ENCODE assay signal across 18 mouse cellular contexts in genomic region chr10:122756879-122757530, GRCm38 (mm10).
A peak's percentile ranks its signal among the peaks of the same experiment; 100 is the strongest.
DNase-seq lines count a peak whose midpoint lies in the region; ATAC-seq and TF ChIP-seq lines count a peak whose summit lies in the region.
"Had no signal": no experiment of that assay in that cellular context is flagged by ENCODE, and none has a peak within 500 bp of the region (broad histone marks: within the 10 kb centered on the region; RNA-seq: fewer than 3 reads in every experiment).

No protein-coding gene starts in this region.

- ATAC-seq in heart, postnatal 0 days (ENCODE audit: insufficient read depth, low read depth), result no peak
- no peak for ATAC-seq in lung, embryonic 14.5 days (ENCODE audit: insufficient read depth)
- no peak for ATAC-seq in stomach, postnatal 0 days (ENCODE audit: low FRiP score, low TSS enrichment)
- ATAC-seq: forebrain, embryonic 16.5 days had no signal

- dilution Hi-C loops in CH12.LX (cut with MboI; ENCODE audit: extremely low pct_ligation_motif_present, extremely low pct_unique_long_range_greater_than_20kb, low sequenced_read_pairs), result no loop called here

- in situ Hi-C loops in CH12.LX (cut with MboI; ENCODE audit: low pct_ligation_motif_present, low pct_unique_long_range_greater_than_20kb, low sequenced_read_pairs), result no loop called here

- no peak for TF ChIP-seq RAD21 in CH12.LX (IDR thresholded peaks at IDR 0.05; ENCODE audit: low read depth, low read length)

- DNase-seq in heart, postnatal 0 days (ENCODE audit: low spot score), result no peak
- DNase-seq in heart, postnatal 10 days, result no peak
- DNase-seq in lung, embryonic 14.5 days, result no peak
- no peak for DNase-seq in lung, postnatal 14 days
- no peak for DNase-seq in CH12.LX (ENCODE audit: extremely low read depth)
- DNase-seq in embryonic facial prominence, embryonic 10.5 days (ENCODE audit: low spot score), result peak; percentile 20
- no peak for DNase-seq in stomach, postnatal 0 days (ENCODE audit: low spot score)
- no peak for DNase-seq in layer of hippocampus, adult 8-10 months (ENCODE audit: low spot score in 2 of 2)
- DNase-seq: cerebellum, adult 11 months; cerebellum, postnatal 14 days; lung, postnatal 10 days; right cerebral cortex, postnatal 25 days had no signal

- no peaks in the 10 kb centered on the region for H3K27me3 ChIP-seq in heart, postnatal 0 days (ENCODE audit: control insufficient read depth, insufficient read depth, low read length)
- no peaks in the 10 kb centered on the region for H3K27me3 ChIP-seq in lung, embryonic 14.5 days (ENCODE audit: insufficient read depth, low read length)
- H3K27me3 ChIP-seq in CH12.LX (replicated peaks), result peaks cover 2% of the 10 kb centered on the region
- H3K27me3 ChIP-seq in embryonic facial prominence, embryonic 10.5 days (replicated peaks; ENCODE audit: low read depth, poor library complexity, severe bottlenecking), result 0 out of 2 replicates have a peak, but pooled peaks cover 4% of the 10 kb centered on the region
- H3K27me3 ChIP-seq in stomach, postnatal 0 days (ENCODE audit: control insufficient read depth, insufficient read depth, low read length), result no peaks in the 10 kb centered on the region
- H3K27me3 ChIP-seq: heart, embryonic 13.5 days; neural tube, embryonic 13.5 days had no signal

- H3K36me3 ChIP-seq in heart, postnatal 0 days (replicated peaks; ENCODE audit: control insufficient read depth, insufficient read depth, low read length), result no peaks in the 10 kb centered on the region
- no peaks in the 10 kb centered on the region for H3K36me3 ChIP-seq in lung, embryonic 14.5 days (ENCODE audit: insufficient read depth)
- no peaks in the 10 kb centered on the region for H3K36me3 ChIP-seq in CH12.LX (replicated peaks in 1 of 2; ENCODE audit: control insufficient read depth in 1 of 2, insufficient read depth in 1 of 2, low read length in 1 of 2)
- no peaks in the 10 kb centered on the region for H3K36me3 ChIP-seq in embryonic facial prominence, embryonic 10.5 days (replicated peaks)
- H3K36me3 ChIP-seq in stomach, postnatal 0 days (ENCODE audit: control insufficient read depth, insufficient read depth, low read length), result no peaks in the 10 kb centered on the region
- H3K36me3 ChIP-seq: heart, embryonic 13.5 days; neural tube, embryonic 13.5 days had no signal

- intact Hi-C loops in heart, postnatal 10 days (cut with DNase I), result loop anchor here (5.0 kb wide), 1 partner anchor 35 kb away; no protein-coding TSS in a partner anchor

- no peak for TF ChIP-seq POLR2A in CH12.LX (IDR thresholded peaks at IDR 0.05; ENCODE audit: low read depth, low read length)

- H3K79me2 ChIP-seq in CH12.LX (replicated peaks; ENCODE audit: control insufficient read depth, extremely low read depth, insufficient read depth, poor library complexity, severe bottlenecking), result no peaks in the 10 kb centered on the region

- no peak for TF ChIP-seq CTCF in heart, postnatal 0 days (IDR thresholded peaks at IDR 0.05; ENCODE audit: low read depth)
- no peak for TF ChIP-seq CTCF in lung, embryonic 14.5 days (IDR thresholded peaks at IDR 0.05; ENCODE audit: low read depth)
- TF ChIP-seq CTCF in CH12.LX (conservative IDR thresholded peaks at IDR 0.05 in 1 of 2, IDR thresholded peaks at IDR 0.05 in 1 of 2; ENCODE audit: low read depth in 2 of 2, low read length in 2 of 2), result no peak
- no peak for TF ChIP-seq CTCF in stomach, postnatal 0 days (IDR thresholded peaks at IDR 0.05; ENCODE audit: low read depth)

- TF ChIP-seq EP300 in heart, postnatal 0 days (IDR thresholded peaks at IDR 0.05; ENCODE audit: low read depth), result no peak
- TF ChIP-seq EP300 in CH12.LX (IDR thresholded peaks at IDR 0.05; ENCODE audit: low read length), result no peak
- no peak for TF ChIP-seq EP300 in stomach, postnatal 0 days (optimal IDR thresholded peaks at IDR 0.05)

- H3K4me1 ChIP-seq in heart, postnatal 0 days (ENCODE audit: control insufficient read depth, insufficient read depth), result peaks cover 12% of the 10 kb centered on the region; the same call in 1 of the 2 replicates
- H3K4me1 ChIP-seq in lung, embryonic 14.5 days (ENCODE audit: insufficient read depth), result peaks cover 9% of the 10 kb centered on the region
- peaks cover 16 to 80% of the 10 kb centered on the region in 2 experiments for H3K4me1 ChIP-seq in CH12.LX (ENCODE audit: control insufficient read depth in 1 of 2, insufficient read depth in 2 of 2)
- peaks cover 51% of the 10 kb centered on the region for H3K4me1 ChIP-seq in embryonic facial prominence, embryonic 10.5 days
- H3K4me1 ChIP-seq in stomach, postnatal 0 days (replicated peaks; ENCODE audit: control insufficient read depth, insufficient read depth), result no peaks in the 10 kb centered on the region

- WGBS in heart, postnatal 0 days, result 46% methylated on average over 6 of the region's 7 CpGs
- WGBS in lung, embryonic 14.5 days, result 16% methylated on average over 7 of the region's 7 CpGs
- 11% methylated on average over 6 of the region's 7 CpGs for WGBS in embryonic facial prominence, embryonic 10.5 days
- WGBS in stomach, postnatal 0 days, result 37% methylated on average over 6 of the region's 7 CpGs

- no peak overlapping the region for H3K4me3 ChIP-seq in heart, postnatal 0 days (ENCODE audit: low read depth, low read length)
- no peak overlapping the region for H3K4me3 ChIP-seq in lung, embryonic 14.5 days (ENCODE audit: low read depth, low read length)
- peak overlapping the region in 1 of 3 experiments; percentile 12 for H3K4me3 ChIP-seq in CH12.LX (replicated peaks in 1 of 3; ENCODE audit: low read depth in 2 of 3, low read length in 2 of 3, poor library complexity in 1 of 3)
- no peak overlapping the region for H3K4me3 ChIP-seq in embryonic facial prominence, embryonic 10.5 days
- no peak overlapping the region for H3K4me3 ChIP-seq in stomach, postnatal 0 days (ENCODE audit: low read depth, low read length)
- H3K4me3 ChIP-seq: erythroblast, embryonic 14.5 days; heart, embryonic 13.5 days; neural tube, embryonic 13.5 days had no signal

- H3K27ac ChIP-seq in heart, postnatal 0 days (ENCODE audit: low read depth), result peak overlapping the region; percentile 37; the same call in 1 of the 2 replicates
- H3K27ac ChIP-seq in lung, embryonic 14.5 days (ENCODE audit: low read depth), result no peak overlapping the region
- no peak overlapping the region for H3K27ac ChIP-seq in CH12.LX (ENCODE audit: insufficient read depth, low read depth)
- H3K27ac ChIP-seq in embryonic facial prominence, embryonic 10.5 days (replicated peaks), result no peak overlapping the region
- H3K27ac ChIP-seq in stomach, postnatal 0 days (replicated peaks), result no peak overlapping the region
- H3K27ac ChIP-seq: heart, embryonic 13.5 days; neural tube, embryonic 13.5 days had no signal

- H3K4me2 ChIP-seq in heart, postnatal 0 days (ENCODE audit: low read depth, low read length), result no peak overlapping the region
- peak overlapping the region; percentile 12; the same call in 1 of the 2 replicates for H3K4me2 ChIP-seq in lung, embryonic 14.5 days
- peak overlapping the region; percentile 90 for H3K4me2 ChIP-seq in CH12.LX (ENCODE audit: insufficient read depth, low read depth, poor library complexity, severe bottlenecking)
- no peak overlapping the region for H3K4me2 ChIP-seq in stomach, postnatal 0 days (replicated peaks; ENCODE audit: low read depth)
- H3K4me2 ChIP-seq: heart, embryonic 13.5 days; liver, embryonic 11.5 days; midbrain, embryonic 11.5 days; neural tube, embryonic 13.5 days had no signal

- no peaks in the 10 kb centered on the region for H3K9me3 ChIP-seq in heart, postnatal 0 days (replicated peaks; ENCODE audit: control insufficient read depth, low read length)
- no peaks in the 10 kb centered on the region for H3K9me3 ChIP-seq in lung, embryonic 14.5 days (ENCODE audit: low read depth, low read length)
- no peaks in the 10 kb centered on the region for H3K9me3 ChIP-seq in CH12.LX (replicated peaks; ENCODE audit: low read length)
- H3K9me3 ChIP-seq in embryonic facial prominence, embryonic 10.5 days, result no peaks in the 10 kb centered on the region
- H3K9me3 ChIP-seq in stomach, postnatal 0 days (ENCODE audit: control insufficient read depth, low read length), result no peaks in the 10 kb centered on the region
- H3K9me3 ChIP-seq: heart, embryonic 13.5 days had no signal

- H3K9ac ChIP-seq in heart, postnatal 0 days (replicated peaks; ENCODE audit: low read depth, low read length), result no peak overlapping the region
- no peak overlapping the region for H3K9ac ChIP-seq in lung, embryonic 14.5 days
- 0 out of 2 replicates have a peak overlapping the region, but pooled peaks have one; percentile 17 for H3K9ac ChIP-seq in CH12.LX (ENCODE audit: insufficient read depth, low read depth)
- H3K9ac ChIP-seq in stomach, postnatal 0 days (ENCODE audit: low read length), result no peak overlapping the region
- H3K9ac ChIP-seq: heart, embryonic 13.5 days; neural tube, embryonic 13.5 days had no signal

TF ChIP-seq in CH12.LX, 34 proteins besides CTCF, POLR2A, EP300 and RAD21:
- TF ChIP-seq NRF1 (IDR thresholded peaks at IDR 0.05; ENCODE audit: low read depth, low read length) (no peak), ZMIZ1 (IDR thresholded peaks at IDR 0.05; ENCODE audit: low read depth, low read length) (no peak), PAX5 (IDR thresholded peaks at IDR 0.05; ENCODE audit: low read length) (no peak), MAZ (IDR thresholded peaks at IDR 0.05; ENCODE audit: low read depth, low read length) (no peak), ETS1 (conservative IDR thresholded peaks at IDR 0.05; ENCODE audit: low read depth, low read length) (no peak), MXI1 (IDR thresholded peaks at IDR 0.05; ENCODE audit: low read depth, low read length) (no peak), SMC3 (IDR thresholded peaks at IDR 0.05; ENCODE audit: low read depth, low read length) (no peak), MYC (IDR thresholded peaks at IDR 0.05; ENCODE audit: low read depth, low read length) (no peak), E2F4 (IDR thresholded peaks at IDR 0.05; ENCODE audit: insufficient replicate concordance, low read depth, low read length) (no peak)

Comparison
In these comparisons a context has a peak if more than half of its experiments do, and no peak if none do; other contexts are left out.
1. H3K4me2 ChIP-seq: peak in lung, embryonic 14.5 days (single experiment) and CH12.LX (single experiment); none in heart, postnatal 0 days (single experiment) and stomach, postnatal 0 days (single experiment).